Mouse (Mus musculus): ENCODE data around the gene Ntf3. TPM values are rescaled to one million over a fixed set of nuclear protein-coding genes. Genes with fewer than 3 reads are reported as not detected.

Gene Ntf3
- polyA plus RNA-seq, 1 experiment from 2014 or later: 1.5 TPM

GRCm38 (mm10) chr6:126167208-126167590 lies 489 bp upstream of the Ntf3 start:
- no peak overlapping the region for H3K9ac ChIP-seq (replicated peaks)
- ATAC-seq: no peak
- H3K4me2 ChIP-seq (replicated peaks): peak overlapping the region; percentile 62
- H3K4me3 ChIP-seq (replicated peaks): peak overlapping the region; percentile 35
- peaks cover 49% of the 10 kb centered on the region for H3K4me1 ChIP-seq (replicated peaks)
- H3K27ac ChIP-seq: no peak overlapping the region
- peaks cover 55% of the 10 kb centered on the region for H3K27me3 ChIP-seq
- H3K36me3 ChIP-seq: no peaks in the 10 kb centered on the region
- no peaks in the 10 kb centered on the region for H3K9me3 ChIP-seq
- 2% methylated on average over 6 of the region's 6 CpGs for WGBS

- ATAC-seq: no peak
- Histone ChIP-seq H3K9me3 (no peaks in the 10 kb centered on the region), H3K36me3 (no peaks in the 10 kb centered on the region), H3K4me3 (replicated peaks) (no peak overlapping the region), H3K4me2 (replicated peaks) (no peak overlapping the region; the same call in 1 of the 2 replicates), H3K27me3 (peaks cover 70% of the 10 kb centered on the region), H3K27ac (no peak overlapping the region), H3K4me1 (replicated peaks) (peaks cover 52% of the 10 kb centered on the region), H3K9ac (replicated peaks) (no peak overlapping the region; the same call in 1 of the 2 replicates)
- 3% methylated on average over 17 of the region's 17 CpGs for WGBS
These were observed 1.0 kb downstream of the Ntf3 start for GRCm38 (mm10) chr6:126165591-126166155.

GRCm38 (mm10) chr6:126164781-126165180 lies 1.9 kb downstream of the Ntf3 start:
- no peaks in the 10 kb centered on the region for H3K9me3 ChIP-seq
- under 1% methylated on average over 27 of the region's 27 CpGs for WGBS
- 0 out of 2 replicates have a peak, but pooled peaks have one; percentile 11 for ATAC-seq
- H3K4me2 ChIP-seq (replicated peaks): peak overlapping the region; percentile 69
- H3K9ac ChIP-seq (replicated peaks): no peak overlapping the region
- no peaks in the 10 kb centered on the region for H3K36me3 ChIP-seq
- no peak overlapping the region for H3K27ac ChIP-seq
- peaks cover 52% of the 10 kb centered on the region for H3K4me1 ChIP-seq (replicated peaks)
- H3K4me3 ChIP-seq (replicated peaks): peak overlapping the region; percentile 39
- H3K27me3 ChIP-seq: peaks cover 78% of the 10 kb centered on the region

GRCm38 (mm10) chr6:126163861-126164755 lies 2.6 kb downstream of the Ntf3 start:
- Histone ChIP-seq H3K9me3 (no peaks in the 10 kb centered on the region), H3K27ac (no peak overlapping the region), H3K27me3 (peaks cover 79% of the 10 kb centered on the region), H3K36me3 (no peaks in the 10 kb centered on the region), H3K4me3 (replicated peaks) (peak overlapping the region; percentile 39), H3K4me1 (replicated peaks) (peaks cover 52% of the 10 kb centered on the region), H3K4me2 (replicated peaks) (peak overlapping the region; percentile 69), H3K9ac (replicated peaks) (peak overlapping the region; percentile 41; the same call in 1 of the 2 replicates)
- WGBS: under 1% methylated on average over 38 of the region's 41 CpGs
- ATAC-seq: peak; percentile 43

GRCm38 (mm10) chr6:126163181-126163621 lies 3.5 kb downstream of the Ntf3 start:
- Histone ChIP-seq H3K27me3 (peaks cover 79% of the 10 kb centered on the region), H3K36me3 (no peaks in the 10 kb centered on the region), H3K9ac (replicated peaks) (no peak overlapping the region; the same call in 1 of the 2 replicates), H3K27ac (no peak overlapping the region), H3K4me3 (replicated peaks) (peak overlapping the region; percentile 39), H3K4me2 (replicated peaks) (peak overlapping the region; percentile 69), H3K4me1 (replicated peaks) (peaks cover 52% of the 10 kb centered on the region), H3K9me3 (no peaks in the 10 kb centered on the region)
- ATAC-seq: peak; percentile 54
- 0% methylated on average over 25 of the region's 25 CpGs for whole genome bisulfite sequencing

- 0 out of 2 replicates have a peak, but pooled peaks have one; percentile 7 for ATAC-seq
- H3K9ac ChIP-seq (replicated peaks): peak overlapping the region; percentile 47; the same call in 1 of the 2 replicates
- peak overlapping the region; percentile 39 for H3K4me3 ChIP-seq (replicated peaks)
- WGBS: 5% methylated on average over 10 of the region's 10 CpGs
- H3K27ac ChIP-seq: no peak overlapping the region
- H3K4me2 ChIP-seq (replicated peaks): peak overlapping the region; percentile 69
- peaks cover 52% of the 10 kb centered on the region for H3K4me1 ChIP-seq (replicated peaks)
- H3K36me3 ChIP-seq: no peaks in the 10 kb centered on the region
- no peaks in the 10 kb centered on the region for H3K9me3 ChIP-seq
- H3K27me3 ChIP-seq: peaks cover 75% of the 10 kb centered on the region
These were observed 4.4 kb downstream of the Ntf3 start for GRCm38 (mm10) chr6:126162351-126162758.

- Histone ChIP-seq H3K4me1 (replicated peaks) (peaks cover 46% of the 10 kb centered on the region), H3K4me3 (replicated peaks) (no peak overlapping the region), H3K9ac (replicated peaks) (no peak overlapping the region; the same call in 1 of the 2 replicates), H3K27me3 (peaks cover 70% of the 10 kb centered on the region), H3K27ac (no peak overlapping the region), H3K36me3 (no peaks in the 10 kb centered on the region), H3K4me2 (replicated peaks) (peak overlapping the region; percentile 69), H3K9me3 (no peaks in the 10 kb centered on the region)
- 57% methylated on average over 8 of the region's 8 CpGs for WGBS
- ATAC-seq: no peak
These were observed 5.0 kb downstream of the Ntf3 start for GRCm38 (mm10) chr6:126161571-126162340.

- ATAC-seq: no peak
- H3K9ac ChIP-seq (replicated peaks): no peak overlapping the region
- peaks cover 53% of the 10 kb centered on the region for H3K27me3 ChIP-seq
- H3K9me3 ChIP-seq: no peaks in the 10 kb centered on the region
- no peak overlapping the region for H3K4me2 ChIP-seq (replicated peaks)
- H3K27ac ChIP-seq: no peak overlapping the region
- H3K4me3 ChIP-seq (replicated peaks): no peak overlapping the region
- H3K36me3 ChIP-seq: no peaks in the 10 kb centered on the region
- peaks cover 31% of the 10 kb centered on the region for H3K4me1 ChIP-seq (replicated peaks)
- WGBS: 71% methylated on average over 5 of the region's 5 CpGs
These were observed 6.7 kb downstream of the Ntf3 start for GRCm38 (mm10) chr6:126160067-126160411.

GRCm38 (mm10) chr6:126159279-126160066 lies 7.2 kb downstream of the Ntf3 start:
- no peaks in the 10 kb centered on the region for H3K9me3 ChIP-seq
- peaks cover 26% of the 10 kb centered on the region for H3K4me1 ChIP-seq (replicated peaks)
- 87% methylated on average over 13 of the region's 13 CpGs for WGBS
- no peak overlapping the region for H3K4me2 ChIP-seq (replicated peaks)
- H3K4me3 ChIP-seq (replicated peaks): no peak overlapping the region
- no peak overlapping the region for H3K27ac ChIP-seq
- no peak for ATAC-seq
- H3K36me3 ChIP-seq: no peaks in the 10 kb centered on the region
- peaks cover 47% of the 10 kb centered on the region for H3K27me3 ChIP-seq
- no peak overlapping the region for H3K9ac ChIP-seq (replicated peaks)

- Histone ChIP-seq H3K4me2 (replicated peaks) (no peak overlapping the region), H3K9me3 (no peaks in the 10 kb centered on the region), H3K9ac (replicated peaks) (no peak overlapping the region), H3K4me3 (replicated peaks) (no peak overlapping the region), H3K36me3 (no peaks in the 10 kb centered on the region), H3K4me1 (replicated peaks) (no peaks in the 10 kb centered on the region; the same call in 1 of the 2 replicates), H3K27ac (no peak overlapping the region), H3K27me3 (peaks cover 12% of the 10 kb centered on the region)
- WGBS: 86% methylated on average over 2 of the region's 2 CpGs
- ATAC-seq: no peak
These were observed 10.8 kb downstream of the Ntf3 start for GRCm38 (mm10) chr6:126155928-126156327.

GRCm38 (mm10) chr6:126154372-126154982 lies 12.2 kb downstream of the Ntf3 start:
- H3K4me1 ChIP-seq (replicated peaks): no peaks in the 10 kb centered on the region; the same call in 1 of the 2 replicates
- no peak overlapping the region for H3K4me2 ChIP-seq (replicated peaks)
- no peak overlapping the region for H3K4me3 ChIP-seq (replicated peaks)
- no peak overlapping the region for H3K27ac ChIP-seq
- ATAC-seq: peak; percentile 53; the same call in 1 of the 2 replicates
- H3K27me3 ChIP-seq: no peaks in the 10 kb centered on the region
- 46% methylated on average over 8 of the region's 8 CpGs for WGBS
- H3K9ac ChIP-seq (replicated peaks): no peak overlapping the region
- no peaks in the 10 kb centered on the region for H3K36me3 ChIP-seq
- no peaks in the 10 kb centered on the region for H3K9me3 ChIP-seq
